Mouse (Mus musculus) intestine, postnatal 0 days (tissue): ENCODE measurements around the gene Rmnd1. TPM values are rescaled to one million over a fixed set of nuclear protein-coding genes. Genes with fewer than 3 reads are reported as not detected.

ENCODE experiments used
- ATAC-seq: fragments of 200-750 bp; cut with Nextera tagmentation; 2 replicates; pipeline ENCODE4 v1.8.0; 2017; ENCODE audit warnings: mild to moderate bottlenecking, moderate TSS enrichment, moderate library complexity
- H3K27ac ChIP-seq: fragments of 300-500 bp; sonication (generic); 2 replicates; pipeline ENCODE4 v1.5.1; 2014; ENCODE audit warnings: mild to moderate bottlenecking, low read depth, low read length, moderate library complexity
- H3K27me3 ChIP-seq: fragments of 300-500 bp; sonication (generic); replicated peaks from 2 replicates; pipeline ENCODE4 v1.6.1; 2014; ENCODE audit warnings: low read length, mixed read lengths; ENCODE audit not compliant: control insufficient read depth, insufficient read depth
- H3K36me3 ChIP-seq: fragments of 300-500 bp; sonication (generic); 2 replicates; pipeline ENCODE4 v1.6.1; 2014; ENCODE audit warnings: mild to moderate bottlenecking, moderate library complexity; ENCODE audit not compliant: control insufficient read depth, insufficient read depth
- H3K4me1 ChIP-seq: fragments of 300-500 bp; sonication (generic); replicated peaks from 2 replicates; pipeline ENCODE4 v1.6.1; 2014; ENCODE audit warnings: antibody characterized with exemption, low read length, mixed read lengths; ENCODE audit not compliant: control insufficient read depth, insufficient read depth
- H3K4me2 ChIP-seq: fragments of 300-500 bp; sonication (generic); replicated peaks from 2 replicates; pipeline ENCODE4 v1.6.1; 2014; ENCODE audit warnings: low read depth, mild to moderate bottlenecking, moderate library complexity
- H3K4me3 ChIP-seq: fragments of 300-500 bp; sonication (generic); 2 replicates; pipeline ENCODE4 v1.5.1; 2014; ENCODE audit warnings: low read depth, low read length
- H3K9ac ChIP-seq: fragments of 300-500 bp; sonication (generic); 2 replicates; pipeline ENCODE4 v1.6.1; 2014; ENCODE audit warnings: mild to moderate bottlenecking, low read depth, low read length
- H3K9me3 ChIP-seq: fragments of 300-500 bp; sonication (generic); 2 replicates; pipeline ENCODE4 v1.6.1; 2016; ENCODE audit warnings: mixed run types; ENCODE audit not compliant: control insufficient read depth
- CTCF ChIP-seq: sonication (generic); IDR thresholded peaks from 2 replicates; pipeline ENCODE4 v1.5.1; 2016; ENCODE audit warnings: low read depth, mild to moderate bottlenecking, control low read depth, antibody characterized with exemption, moderate library complexity
- WGBS: fragments of 180-500 bp; shearing (Covaris S2); extraction: QIAGEN DNeasy Blood & Tissue Kit; methylation state at CpG from one replicate; pipeline ENCODE4 v1.1.7; 2014; 5-methylcytosine and 5-hydroxymethylcytosine counted together
- polyA plus RNA-seq: library from polyadenylated mRNA; unstranded; fragments of >200 nt; fragmentation: Nextera tagmentation; extraction: Ambion mirVana; gene quantifications from 2 replicates; pipeline ENCODE4 v1.2.1, GENCODE M21; 2015

Rmnd1 gene
- polyA plus RNA-seq, 1 experiment from 2014 or later, result 26.8 TPM

- no peaks in the 10 kb centered on the region for H3K9me3 ChIP-seq
- H3K9ac ChIP-seq, result no peak overlapping the region
- H3K27me3 ChIP-seq, result no peaks in the 10 kb centered on the region
- no peak for TF ChIP-seq CTCF
- H3K36me3 ChIP-seq, result peaks cover 9% of the 10 kb centered on the region; the same call in 1 of the 2 replicates
- H3K4me3 ChIP-seq, result peak overlapping the region; percentile 98; the same call in 1 of the 2 replicates
- H3K4me2 ChIP-seq, result peak overlapping the region; percentile 81
- H3K4me1 ChIP-seq, result peaks cover 10% of the 10 kb centered on the region
- no peak overlapping the region for H3K27ac ChIP-seq
- no peak for ATAC-seq
- WGBS, result 49% methylated on average over 5 of the region's 5 CpGs
Measured at GRCm38 (mm10) chr10:4389461-4390112, 42.6 kb downstream of the Rmnd1 start.

- Histone ChIP-seq H3K27ac (peak overlapping the region; percentile 100), H3K9ac (peak overlapping the region; percentile 99; the same call in 1 of the 2 replicates), H3K4me2 (peak overlapping the region; percentile 81), H3K27me3 (no peaks in the 10 kb centered on the region), H3K9me3 (no peaks in the 10 kb centered on the region), H3K36me3 (0 out of 2 replicates have a peak, but pooled peaks cover 3% of the 10 kb centered on the region), H3K4me3 (peak overlapping the region; percentile 98), H3K4me1 (peaks cover 10% of the 10 kb centered on the region)
- no peak for TF ChIP-seq CTCF
- no peak for ATAC-seq
- WGBS, result 9% methylated on average over 10 of the region's 10 CpGs
Measured at GRCm38 (mm10) chr10:4389036-4389435, 43.2 kb downstream of the Rmnd1 start.

GRCm38 (mm10) chr10:4388384-4388745, 43.8 kb downstream of the Rmnd1 start:
- Histone ChIP-seq H3K9ac (peak overlapping the region; percentile 99), H3K27me3 (no peaks in the 10 kb centered on the region), H3K36me3 (no peaks in the 10 kb centered on the region), H3K4me3 (peak overlapping the region; percentile 98), H3K27ac (peak overlapping the region; percentile 100), H3K4me2 (peak overlapping the region; percentile 81), H3K4me1 (peaks cover 10% of the 10 kb centered on the region), H3K9me3 (no peaks in the 10 kb centered on the region)
- under 1% methylated on average over 19 of the region's 19 CpGs for WGBS
- no peak for TF ChIP-seq CTCF
- no peak for ATAC-seq

GRCm38 (mm10) chr10:4387701-4388383, 44.3 kb downstream of the Rmnd1 start, which contains the start of gene Zbtb2:
Gene Zbtb2, minus strand, starts transcription at chr10:4388108.
- Histone ChIP-seq H3K36me3 (no peaks in the 10 kb centered on the region), H3K4me3 (peak within 1 kb of the TSS; percentile 98), H3K9me3 (no peaks in the 10 kb centered on the region), H3K4me1 (peaks cover 10% of the 10 kb centered on the region), H3K9ac (peak within 1 kb of the TSS; percentile 99), H3K27me3 (no peaks in the 10 kb centered on the region), H3K4me2 (peak within 1 kb of the TSS; percentile 81), H3K27ac (peak within 1 kb of the TSS; percentile 100)
- no peak for TF ChIP-seq CTCF
- WGBS, result under 1% methylated on average over 48 of the region's 87 CpGs
- ATAC-seq, result 0 out of 2 replicates have a peak, but pooled peaks have one; percentile 1

GRCm38 (mm10) chr10:4386609-4387591, 45.3 kb downstream of the Rmnd1 start:
- Histone ChIP-seq H3K9me3 (no peaks in the 10 kb centered on the region), H3K4me1 (peaks cover 9% of the 10 kb centered on the region), H3K27me3 (no peaks in the 10 kb centered on the region), H3K4me3 (peak overlapping the region; percentile 98), H3K4me2 (peak overlapping the region; percentile 81), H3K27ac (peak overlapping the region; percentile 100), H3K36me3 (no peaks in the 10 kb centered on the region), H3K9ac (peak overlapping the region; percentile 99)
- TF ChIP-seq CTCF, result peak; percentile 29; the same call in 1 of the 2 replicates
- under 1% methylated on average over 97 of the region's 133 CpGs for WGBS
- peak; percentile 95 for ATAC-seq
